Mouse (Mus musculus) CD4-positive, CD25-positive, alpha-beta regulatory T cell, adult 2 months (primary cell): ENCODE results near the gene Nup54.

ENCODE experiments used
- DNase-seq: peaks from one replicate; pipeline ENCODE4 v3.0.0-alpha.2; 2012; ENCODE audit warnings: low read depth, low spot score

The Nup54 gene

DNA sequence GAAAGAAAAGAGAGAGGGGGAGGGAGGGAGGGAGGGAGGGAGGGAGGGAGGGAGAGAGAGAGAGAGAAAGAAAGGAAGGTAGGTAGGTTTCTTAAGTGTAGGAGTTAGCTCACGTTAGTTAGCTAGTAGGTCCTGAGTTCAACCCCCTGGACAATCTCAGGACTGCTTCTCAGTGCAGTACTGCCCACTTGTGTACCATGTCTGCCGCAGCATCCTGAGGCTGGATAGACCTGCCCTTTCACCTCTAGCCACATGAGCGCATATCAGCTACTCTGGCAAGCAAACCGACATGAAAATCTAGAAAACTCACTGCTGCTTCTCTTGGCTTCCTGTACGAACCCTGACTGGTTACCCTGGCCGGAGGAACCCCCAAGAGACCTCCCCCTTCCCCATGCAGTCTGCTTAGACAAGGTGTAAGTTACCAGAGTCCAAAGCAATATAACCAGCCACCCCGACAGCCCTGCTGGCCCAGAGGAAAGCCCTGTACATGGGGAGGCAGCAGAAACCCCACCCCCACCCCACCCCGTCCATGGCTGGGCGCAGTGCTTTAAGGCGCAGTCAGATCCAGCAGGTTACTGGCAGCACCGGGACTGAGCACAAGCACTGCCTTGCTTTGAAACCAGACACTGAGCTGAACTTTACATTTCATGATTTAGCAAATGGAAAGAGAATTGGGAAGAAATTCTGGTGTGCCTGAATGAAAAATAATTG, 21.6 kb downstream of the Nup54 start:
- DNase-seq: no peak

DNA sequence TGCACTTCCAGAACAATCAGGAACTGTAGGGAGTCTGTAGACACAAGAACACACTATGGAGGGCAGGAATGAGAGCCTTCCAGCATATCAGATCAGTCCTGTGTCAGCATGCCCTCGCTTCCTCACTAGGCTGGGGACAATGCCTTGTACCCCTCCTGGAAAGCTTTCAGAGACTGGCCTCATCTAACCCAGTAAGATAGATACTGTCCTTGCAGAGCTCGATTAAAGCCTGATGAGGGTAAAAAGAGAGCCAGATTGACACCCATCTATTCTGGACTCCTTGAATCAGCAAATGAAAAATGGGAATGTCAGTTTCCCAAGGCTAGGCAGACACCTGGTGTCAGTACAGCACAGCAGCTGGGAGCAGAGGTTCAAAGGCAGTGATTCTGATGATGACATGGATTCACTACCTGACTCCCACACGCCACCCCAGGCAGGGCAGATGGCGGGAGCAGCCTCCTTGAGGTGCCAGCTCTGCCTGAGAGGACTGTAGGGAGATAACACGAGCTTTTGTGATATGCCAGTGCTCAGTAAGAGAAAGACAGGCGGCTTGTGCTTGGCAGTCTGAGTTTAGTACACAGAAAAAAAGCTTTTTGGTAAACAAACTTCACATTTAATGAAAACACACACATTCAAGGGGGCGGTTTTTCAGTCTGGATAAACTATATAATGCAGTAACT, 23.4 kb downstream of the Nup54 start:
- DNase-seq: no peak

DNA sequence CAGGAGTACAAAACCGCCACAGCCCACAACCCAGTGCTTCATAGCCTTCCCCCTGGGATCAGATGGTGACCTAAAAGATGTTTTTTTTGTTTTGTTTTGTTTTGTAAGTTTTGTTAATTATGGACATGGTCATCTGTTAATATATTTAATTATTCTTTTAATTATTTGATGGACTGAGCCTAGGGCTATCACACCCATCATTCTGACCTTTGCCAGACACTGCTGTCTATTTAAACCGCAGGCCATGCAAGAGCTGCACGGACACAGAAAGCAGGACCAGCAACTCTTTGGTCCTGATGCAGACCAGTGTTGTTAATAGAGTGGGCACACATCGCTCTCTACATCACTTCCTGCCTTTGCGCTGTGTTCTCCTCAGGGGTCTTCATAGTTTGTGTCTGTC, 24.5 kb downstream of the Nup54 start:
- no peak for DNase-seq

DNA sequence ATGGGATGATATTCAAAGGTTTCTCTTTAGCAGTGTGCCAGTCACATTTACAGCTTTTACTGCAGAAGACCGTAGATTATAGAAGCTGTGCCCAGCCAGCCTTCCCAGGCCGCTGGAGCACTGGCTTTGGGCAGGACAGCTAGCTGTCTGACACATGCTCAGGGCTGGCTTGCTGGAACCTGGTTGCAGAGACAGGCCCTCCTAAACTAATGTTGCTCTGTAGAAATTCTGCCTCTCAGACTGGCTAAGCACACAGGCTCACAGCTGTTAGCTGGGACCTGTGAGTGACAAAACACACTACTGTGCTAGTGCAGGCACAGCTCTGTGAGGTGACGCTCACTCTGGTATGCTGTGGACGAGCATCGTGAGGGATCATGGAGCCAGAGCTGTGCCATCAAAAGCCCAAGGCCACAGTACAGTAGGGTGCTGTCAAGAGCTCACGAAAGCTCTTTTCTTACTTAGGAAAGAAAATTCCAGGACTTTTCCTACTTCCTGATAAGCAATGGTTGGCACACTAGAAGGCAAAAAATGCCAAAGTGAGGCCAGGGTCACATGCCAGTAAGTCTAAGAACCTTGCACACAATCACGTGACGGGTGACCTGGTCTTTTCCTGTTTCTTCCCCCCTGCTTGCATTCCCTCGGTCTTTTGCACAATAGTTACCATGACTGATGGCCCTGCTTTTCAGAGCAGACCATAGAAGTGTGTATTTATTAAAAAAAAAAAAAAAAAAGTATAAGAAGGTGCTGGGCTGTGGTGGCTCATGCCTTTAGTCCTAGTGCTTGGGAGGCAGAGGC, 25.5 kb downstream of the Nup54 start:
- no peak for DNase-seq

DNA sequence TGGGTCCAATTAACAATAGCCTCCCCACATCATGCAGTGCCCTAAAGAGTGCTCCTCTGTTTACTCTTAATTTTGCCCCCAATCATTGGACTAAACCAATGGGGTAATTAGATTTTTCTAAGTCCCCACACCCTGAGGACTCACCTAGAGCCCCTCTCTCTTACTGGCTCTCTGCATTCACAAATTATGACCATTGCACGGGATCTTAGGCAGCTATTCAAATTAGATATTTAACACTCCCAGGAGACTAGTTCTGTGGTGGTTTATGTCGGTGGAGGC, 30.7 kb downstream of the Nup54 start:
- no peak for DNase-seq

DNA sequence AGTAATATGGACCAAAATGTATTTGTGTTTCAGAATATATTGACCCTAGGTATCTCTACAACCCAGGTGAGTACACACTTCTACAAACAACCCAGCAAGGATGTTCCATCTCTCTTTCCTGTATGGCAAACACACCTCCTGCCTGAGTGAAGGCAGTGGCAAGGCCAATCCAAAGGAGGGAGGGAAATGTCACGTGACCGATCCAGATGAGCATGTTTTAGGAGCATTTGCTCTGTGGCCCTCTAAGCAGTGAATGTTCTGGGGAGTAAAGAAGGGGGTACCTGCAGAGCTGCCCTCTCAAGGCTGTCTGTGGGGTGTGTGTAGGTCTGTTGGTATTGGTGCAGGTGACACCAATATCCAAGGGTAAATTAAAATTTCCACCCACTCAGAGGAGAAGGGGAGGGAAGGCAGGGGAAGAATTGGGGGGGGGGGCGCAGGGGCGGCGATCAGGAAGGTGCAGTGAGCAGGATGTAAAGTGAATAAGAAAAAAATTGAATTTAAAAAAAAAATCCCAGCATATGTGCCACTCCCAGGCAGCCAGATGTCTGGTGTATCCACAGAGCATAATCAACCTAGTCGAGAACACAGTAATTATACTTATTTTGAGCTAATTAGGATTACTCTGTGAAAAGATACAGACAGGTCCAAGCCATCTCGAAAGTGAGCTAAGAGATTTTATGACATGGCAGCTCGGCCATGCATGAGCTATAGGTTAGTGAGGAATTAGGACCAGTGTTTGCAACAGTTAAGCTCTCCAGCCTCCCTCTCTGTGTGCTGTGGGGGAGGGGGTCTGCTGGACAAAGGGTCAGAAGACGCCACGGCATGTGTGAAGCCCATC, 31.2 kb downstream of the Nup54 start:
- DNase-seq: no peak

DNA sequence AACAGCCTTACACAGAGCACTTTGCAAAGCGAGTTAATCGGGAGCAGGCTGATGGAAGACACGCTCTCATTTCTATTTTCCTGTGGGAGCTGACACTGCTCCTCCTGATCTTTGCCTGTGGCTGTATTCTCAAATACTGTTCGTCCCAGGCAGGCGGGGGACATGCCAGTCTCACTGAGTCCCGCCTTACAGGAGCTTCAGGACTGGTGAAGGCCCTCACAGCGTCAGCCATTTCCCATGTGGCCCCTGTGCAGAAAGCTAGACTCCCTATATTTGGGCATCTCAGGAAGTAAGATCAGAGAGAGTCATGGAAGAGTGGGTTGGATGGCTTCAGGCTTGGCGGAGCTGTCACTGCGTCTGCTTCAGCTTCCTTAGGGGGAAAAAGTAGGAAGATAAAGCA, 32.2 kb downstream of the Nup54 start:
- DNase-seq: no peak

DNA sequence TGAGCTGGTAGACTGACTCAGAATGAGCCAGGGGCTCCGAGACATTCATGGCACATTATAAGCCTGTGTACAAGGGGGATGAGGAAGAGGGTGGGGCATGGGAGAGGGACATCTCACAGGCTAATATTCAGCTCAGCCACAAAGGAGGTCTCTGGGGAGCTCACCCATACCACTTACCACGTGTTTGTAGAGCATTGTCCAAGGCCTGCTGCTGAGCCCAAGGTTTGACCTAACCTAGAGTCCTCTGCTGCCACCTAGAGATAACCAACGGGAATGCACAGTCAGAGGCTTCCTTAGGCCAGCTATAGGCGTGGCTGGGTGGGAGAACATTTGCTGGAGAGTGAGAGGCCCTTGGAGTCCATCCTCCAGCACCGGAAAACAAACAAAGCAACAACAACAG, 36.9 kb downstream of the Nup54 start:
- peak; percentile 82 for DNase-seq

DNA sequence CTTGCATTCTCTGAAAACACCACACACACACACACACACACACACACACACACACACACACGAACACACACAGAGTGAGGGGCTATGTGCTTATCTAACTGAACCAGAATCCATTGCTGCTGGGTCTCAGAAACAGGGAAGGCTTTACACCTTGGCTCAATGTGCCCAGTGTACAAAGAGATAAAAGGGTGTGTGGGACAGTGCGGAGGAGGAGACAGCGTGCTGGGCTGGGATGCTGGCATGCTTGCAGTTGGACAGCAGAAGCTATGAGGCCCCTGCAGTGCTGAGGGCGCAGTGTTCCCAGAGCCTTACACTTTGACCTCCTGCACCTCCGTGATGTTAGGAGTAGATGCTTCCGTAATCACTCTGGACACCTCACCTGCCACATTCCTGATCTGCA, 38.5 kb downstream of the Nup54 start:
- DNase-seq: no peak

DNA sequence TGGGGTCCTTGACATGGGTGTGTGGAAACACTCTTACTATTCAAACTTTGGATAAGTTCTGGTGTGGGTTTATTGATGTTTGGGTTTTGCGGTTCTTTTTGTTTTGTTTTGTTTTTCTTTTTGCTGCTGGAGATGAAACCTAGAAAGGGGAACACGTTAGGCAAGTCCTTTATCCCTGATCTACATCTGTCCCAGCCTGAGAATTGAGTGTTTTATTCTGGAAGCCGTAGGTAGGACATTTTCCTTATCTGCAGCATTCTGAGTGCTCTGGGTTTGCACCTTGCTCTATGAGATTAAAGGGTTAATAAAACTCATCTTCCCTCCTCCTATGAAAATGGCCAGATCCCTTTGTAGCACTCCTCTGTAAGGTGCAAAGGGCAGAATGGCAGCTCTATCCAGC, 39.3 kb downstream of the Nup54 start:
- DNase-seq: no peak

DNA sequence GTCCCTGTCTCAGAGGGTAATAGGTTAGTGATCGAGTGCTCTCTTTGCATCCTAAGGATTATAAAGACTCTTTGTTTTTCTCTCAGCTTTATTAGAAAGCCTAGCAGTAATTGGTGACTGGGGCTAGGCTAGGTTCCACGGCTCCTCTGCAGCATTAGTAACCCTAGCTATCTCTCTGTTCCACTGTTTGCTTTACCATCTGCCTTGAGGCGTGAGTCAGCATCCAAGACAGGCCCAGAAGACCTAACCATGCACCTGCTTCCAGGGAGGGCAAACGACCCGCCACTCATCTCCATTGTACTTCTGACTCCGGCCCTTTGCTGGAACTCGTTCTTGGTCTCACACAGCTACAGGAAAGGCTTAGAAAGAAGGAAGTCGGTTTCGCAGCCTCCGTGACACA, 41.2 kb downstream of the Nup54 start:
- DNase-seq: no peak

DNA sequence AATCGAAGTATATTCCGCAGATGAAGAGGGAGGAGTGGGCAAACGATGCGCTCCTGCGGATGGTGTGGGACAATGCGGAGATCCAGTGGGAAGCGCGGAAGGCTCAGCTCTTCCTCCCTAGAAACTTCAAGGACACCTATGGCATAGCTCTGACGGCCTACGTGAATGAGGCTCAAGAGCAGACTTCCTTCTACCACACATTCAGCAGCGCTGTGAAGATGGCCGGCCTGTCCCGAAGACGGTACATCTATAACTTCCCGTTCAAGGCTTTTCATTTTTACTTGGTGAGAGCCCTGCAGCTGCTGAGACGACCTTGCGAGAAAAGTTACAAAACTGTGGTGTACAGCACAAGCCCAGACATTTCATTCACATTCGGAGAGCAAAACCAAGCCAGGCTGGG, 42.5 kb downstream of the Nup54 start:
- peak; percentile 23 for DNase-seq

DNA sequence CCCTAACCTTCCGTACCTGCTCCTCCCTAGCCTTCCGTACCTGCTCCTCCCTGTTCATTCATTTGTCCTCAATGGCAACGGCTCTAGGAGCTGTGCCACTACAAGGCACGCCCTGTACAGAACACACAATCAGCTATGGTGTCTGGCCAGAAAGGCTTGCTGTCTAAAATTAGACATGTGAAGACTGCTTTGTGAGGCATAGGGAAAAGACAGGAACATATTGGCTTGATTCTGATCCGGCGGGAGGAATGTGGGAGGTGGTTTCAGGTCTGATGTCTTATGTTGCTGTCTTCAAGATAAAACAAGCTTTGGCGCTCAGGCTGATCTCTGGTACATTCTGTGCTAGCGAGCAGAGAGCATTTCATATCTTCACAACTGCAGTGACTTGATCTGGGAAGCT, 44.4 kb downstream of the Nup54 start:
- DNase-seq: no peak

DNA sequence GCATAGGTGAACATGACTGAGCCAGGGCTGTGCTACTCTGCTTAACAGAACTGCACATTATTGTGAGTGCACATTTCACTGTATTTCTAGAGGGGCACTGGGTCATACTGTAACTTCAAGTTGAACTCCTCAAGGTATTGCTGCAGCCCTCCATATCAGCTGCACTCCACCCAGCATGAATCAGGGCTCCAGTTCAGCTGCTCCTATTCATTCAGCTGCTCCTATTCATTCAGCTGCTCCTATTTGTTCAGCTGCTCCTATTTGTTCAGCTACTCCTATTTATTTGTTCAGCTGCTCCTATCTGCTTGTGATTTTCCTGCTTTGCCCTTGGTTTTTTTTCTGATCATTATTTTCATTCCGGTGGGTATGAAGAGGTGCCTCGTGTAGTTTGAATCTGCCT, 45.0 kb downstream of the Nup54 start:
- no peak for DNase-seq

DNA sequence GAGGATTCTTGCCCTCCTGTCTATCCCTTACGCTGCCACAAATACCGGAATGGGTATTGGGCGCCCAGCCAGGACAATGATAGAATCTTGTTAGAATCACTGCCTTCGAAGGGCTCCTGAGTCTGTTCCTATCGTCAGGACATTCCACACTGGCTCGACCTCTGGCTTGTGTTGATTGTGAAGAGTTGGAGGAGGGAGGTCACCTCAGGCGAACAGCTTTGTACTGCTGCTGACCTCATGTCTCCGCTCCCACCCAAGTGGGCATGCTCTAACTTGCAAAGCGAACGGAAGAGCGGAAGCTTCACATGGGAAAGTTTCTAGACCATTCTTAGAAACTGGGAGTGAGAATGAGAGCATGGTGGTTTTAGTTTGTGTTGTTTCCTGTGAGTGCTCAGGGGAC, 47.6 kb downstream of the Nup54 start:
- DNase-seq: no peak

DNA sequence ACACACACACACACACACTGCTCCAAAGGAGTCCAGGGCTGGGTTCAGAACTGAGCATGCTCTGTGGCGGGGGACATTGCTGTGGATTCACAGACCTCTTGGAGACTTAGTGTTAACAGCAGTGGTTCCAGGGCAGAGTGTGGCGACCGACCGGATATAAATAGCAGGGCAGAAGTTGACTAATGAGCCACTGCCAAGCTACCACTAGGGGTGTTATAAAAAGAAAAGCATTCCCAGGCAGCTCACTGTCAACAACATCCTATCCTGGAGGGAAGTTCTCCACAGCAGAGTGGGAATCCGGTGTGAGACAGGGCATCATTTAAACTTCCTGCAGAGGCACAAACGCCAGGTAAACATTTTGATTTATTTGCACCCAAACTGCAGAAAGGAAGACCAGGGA, 48.4 kb downstream of the Nup54 start:
- no peak for DNase-seq

DNA sequence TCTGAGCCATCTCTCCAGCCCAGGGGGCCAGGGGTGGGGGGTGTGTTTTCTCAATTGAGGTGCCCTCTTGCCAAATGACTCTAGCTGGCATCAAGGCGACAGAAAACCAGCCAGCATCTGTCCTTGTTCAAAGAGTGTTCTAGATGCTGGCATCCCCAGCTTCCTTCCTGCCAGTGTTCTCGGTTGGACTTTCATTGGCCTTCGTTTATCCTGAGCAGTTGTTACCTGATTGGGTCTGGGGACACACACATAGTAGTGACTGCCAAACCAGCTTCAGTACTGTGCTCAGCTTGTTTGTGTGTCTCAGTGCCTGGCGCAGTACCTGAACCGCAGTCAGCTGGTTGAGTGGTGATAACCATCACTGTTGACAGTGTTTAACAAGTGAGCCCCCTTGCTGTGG, 48.9 kb downstream of the Nup54 start:
- DNase-seq: no peak

DNA sequence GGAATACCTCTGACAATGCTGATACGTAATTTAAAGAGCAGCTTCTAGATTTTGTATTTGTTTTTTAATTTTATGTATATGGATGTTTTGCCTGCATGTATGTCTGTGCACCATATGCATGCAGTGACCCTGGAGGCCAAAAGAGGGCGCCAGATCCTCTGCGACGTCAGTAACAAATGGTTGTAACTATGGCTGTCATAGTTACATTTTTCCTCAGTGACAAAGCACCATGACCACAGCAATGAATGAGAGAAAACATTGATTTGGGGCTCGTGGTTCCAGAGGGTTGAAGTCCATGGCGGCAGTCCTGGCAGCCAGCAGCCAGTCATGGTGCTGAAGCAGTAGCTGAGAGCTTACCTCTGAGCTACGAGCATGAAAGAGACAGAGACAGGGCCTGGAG, 50.2 kb downstream of the Nup54 start:
- peak; percentile 65 for DNase-seq

DNA sequence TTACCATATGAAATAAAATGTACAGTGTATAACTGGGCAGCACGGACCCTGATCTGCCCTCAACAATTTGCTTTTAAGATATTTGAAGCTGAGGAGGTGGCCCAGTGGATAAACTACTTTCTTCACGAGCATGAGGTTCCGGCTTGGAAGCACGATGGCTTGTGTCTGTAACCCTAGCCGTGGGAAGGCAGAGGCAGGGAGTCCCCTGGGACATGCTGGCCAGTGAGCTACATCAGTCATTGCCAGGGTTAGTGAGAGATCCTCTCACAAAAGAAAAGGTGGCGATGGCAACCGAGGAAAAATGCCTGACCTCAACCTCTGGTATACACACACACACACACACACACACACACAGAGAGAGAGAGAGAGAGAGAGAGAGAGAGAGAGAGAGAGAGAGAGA, 51.3 kb downstream of the Nup54 start:
- no peak for DNase-seq

DNA sequence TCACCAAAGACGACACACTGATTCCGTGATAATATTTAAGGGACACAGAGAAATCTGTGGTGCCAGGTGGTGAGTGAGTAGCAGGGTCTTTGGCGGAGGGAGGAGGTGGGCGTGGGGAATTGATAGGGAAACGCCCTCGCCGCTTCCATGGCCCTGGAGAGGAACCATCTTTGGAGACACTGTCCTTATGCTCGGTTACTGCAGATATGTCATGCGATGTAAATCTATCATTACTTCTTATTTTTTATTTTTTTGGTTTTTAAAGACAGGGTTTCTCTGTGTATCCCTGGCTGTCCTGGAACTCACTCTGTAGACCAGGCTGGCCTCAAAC, 52.7 kb downstream of the Nup54 start:
- DNase-seq: no peak

DNA sequence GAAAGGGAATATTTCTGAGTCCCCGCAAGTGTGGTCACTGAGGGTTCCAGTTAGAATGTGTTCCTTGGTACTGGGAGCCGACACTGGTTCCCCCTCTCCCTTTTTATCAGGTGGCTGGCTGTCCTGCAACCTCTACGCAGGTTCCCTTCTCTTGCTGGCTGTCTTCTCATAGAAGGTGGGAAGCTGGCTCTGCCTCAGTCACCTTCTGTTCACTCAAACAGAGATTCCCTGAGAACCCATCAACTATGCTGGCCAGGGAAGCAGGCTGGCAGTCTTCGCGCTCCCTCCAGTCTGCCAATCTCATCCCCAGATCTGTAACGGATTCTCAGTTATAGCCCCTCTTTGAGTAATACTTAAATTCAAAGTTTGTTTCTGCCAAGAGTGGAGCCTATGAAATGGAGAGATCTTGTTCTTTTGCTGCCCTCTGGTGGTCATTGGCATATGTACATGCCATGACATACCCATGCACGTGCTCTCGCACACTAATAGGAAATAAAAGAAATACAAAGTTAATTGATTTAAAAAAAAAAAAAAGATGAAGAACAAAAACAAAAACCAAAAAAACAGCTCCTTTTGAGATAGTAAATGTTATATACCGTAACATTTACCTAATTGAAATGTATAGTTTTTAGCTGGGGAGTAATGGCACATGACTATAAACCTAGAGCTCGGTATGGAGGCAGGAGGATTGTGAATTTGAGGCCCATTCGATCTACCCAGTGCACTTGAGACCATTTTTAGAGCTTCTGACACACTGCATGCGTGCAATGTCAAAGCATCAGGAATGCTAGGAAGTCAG, 53.3 kb downstream of the Nup54 start:
- DNase-seq: peak; percentile 91
